Mouse (Mus musculus): ENCODE measurements around the gene Pde10a.

DNA sequence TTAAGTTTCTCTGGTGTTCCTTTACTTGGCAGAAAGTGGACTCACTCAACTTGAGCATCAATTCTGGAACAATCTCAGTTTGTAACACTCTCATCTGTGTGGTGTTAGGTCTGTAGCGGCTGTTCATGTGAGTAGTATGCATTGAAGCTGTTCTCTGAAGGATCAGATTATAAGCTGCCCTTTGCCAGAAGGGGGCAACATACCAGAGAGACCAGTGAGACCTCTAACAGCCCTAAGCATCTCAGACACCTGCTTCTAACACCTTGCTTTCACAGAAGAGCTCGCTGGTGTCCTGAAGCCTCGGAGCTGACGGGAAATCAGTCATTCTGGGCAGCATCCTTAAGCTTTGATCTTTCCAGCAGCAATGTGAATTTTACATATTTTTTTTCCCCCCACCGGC, 505.0 kb downstream of the Pde10a start:
- TF ChIP-seq GATA1 (IDR thresholded peaks at IDR 0.05; ENCODE audit: borderline replicate concordance, low read length) (no peak), FLI1 (IDR thresholded peaks at IDR 0.05; ENCODE audit: low read length) (no peak)

Data from megakaryocyte, embryonic 14.5 days (primary cell).